Mouse (Mus musculus) embryo, embryonic 11.5 days (tissue): ENCODE results near the gene Spint5.
A peak's percentile ranks its signal among the peaks of the same experiment; 100 is the strongest.
"Not testable (repeated sequence)": the region's sequence is repeated elsewhere in the genome, so short reads cannot be mapped to it uniquely, and the experiment has no call there.

Experiments
- DNase-seq: peaks from one replicate; pipeline ENCODE4 v3.0.0-alpha.2; 2012; ENCODE audit warnings: low read depth, low spot score

Spint5 gene

GRCm38 (mm10) chr2:164715005-164715404, at the start of gene Spint5:
TSS of gene Spint5 (plus strand) at chr2:164715305.
- no peak for DNase-seq

- DNase-seq: no peak
Observed at GRCm38 (mm10) chr2:164670261-164670660, 44.8 kb upstream of the Spint5 start.

GRCm38 (mm10) chr2:164670938-164671337, 44.2 kb upstream of the Spint5 start:
- DNase-seq: no peak

- no peak for DNase-seq
Observed at GRCm38 (mm10) chr2:164673987-164674386, 41.1 kb upstream of the Spint5 start, which contains the start of gene Wfdc11. TSS of gene Wfdc11 (minus strand) at chr2:164674087.

GRCm38 (mm10) chr2:164676103-164676502, 39.0 kb upstream of the Spint5 start:
- DNase-seq: no peak

GRCm38 (mm10) chr2:164676916-164677685, 38.0 kb upstream of the Spint5 start:
- DNase-seq: no peak

GRCm38 (mm10) chr2:164678848-164679625, 36.1 kb upstream of the Spint5 start:
- peak; percentile 70 for DNase-seq

- DNase-seq: no peak
Observed at GRCm38 (mm10) chr2:164679906-164680305, 35.2 kb upstream of the Spint5 start.

GRCm38 (mm10) chr2:164684807-164685206, 30.3 kb upstream of the Spint5 start, which contains the start of gene Wfdc13:
TSS of gene Wfdc13 (plus strand) at chr2:164685107.
- DNase-seq: no peak

- DNase-seq: no peak
Observed at GRCm38 (mm10) chr2:164698201-164698600, 16.9 kb upstream of the Spint5 start, which contains the start of gene Spint4. TSS of gene Spint4 (plus strand) at chr2:164698501.

- DNase-seq: no peak
Observed at GRCm38 (mm10) chr2:164700959-164701358, 14.1 kb upstream of the Spint5 start.

- DNase-seq: no peak
Observed at GRCm38 (mm10) chr2:164701761-164702160, 13.3 kb upstream of the Spint5 start.

- no peak for DNase-seq
Observed at GRCm38 (mm10) chr2:164704235-164704634, 10.9 kb upstream of the Spint5 start.

- DNase-seq: no peak
Observed at GRCm38 (mm10) chr2:164705328-164705727, 9.8 kb upstream of the Spint5 start.

- DNase-seq: no peak
Observed at GRCm38 (mm10) chr2:164705991-164706390, 9.1 kb upstream of the Spint5 start.

GRCm38 (mm10) chr2:164716194-164716786, 1.2 kb downstream of the Spint5 start:
- not testable (repeated sequence) for DNase-seq

GRCm38 (mm10) chr2:164723276-164723675, 8.2 kb downstream of the Spint5 start:
- no peak for DNase-seq

GRCm38 (mm10) chr2:164725895-164726619, 11.0 kb downstream of the Spint5 start:
- DNase-seq: peak; percentile 52

- no peak for DNase-seq
Observed at GRCm38 (mm10) chr2:164731719-164732118, 16.6 kb downstream of the Spint5 start.

- no peak for DNase-seq
Observed at GRCm38 (mm10) chr2:164733259-164733658, 18.2 kb downstream of the Spint5 start.

- DNase-seq: no peak
Observed at GRCm38 (mm10) chr2:164734839-164735238, 19.7 kb downstream of the Spint5 start.
